Mouse (Mus musculus) right cerebral cortex, postnatal 4 days (tissue): ENCODE data around the gene Pax2.

Experiments
- DNase-seq: peaks from one replicate; pipeline ENCODE4 v3.0.0-alpha.2; 2022

Pax2 gene

DNA sequence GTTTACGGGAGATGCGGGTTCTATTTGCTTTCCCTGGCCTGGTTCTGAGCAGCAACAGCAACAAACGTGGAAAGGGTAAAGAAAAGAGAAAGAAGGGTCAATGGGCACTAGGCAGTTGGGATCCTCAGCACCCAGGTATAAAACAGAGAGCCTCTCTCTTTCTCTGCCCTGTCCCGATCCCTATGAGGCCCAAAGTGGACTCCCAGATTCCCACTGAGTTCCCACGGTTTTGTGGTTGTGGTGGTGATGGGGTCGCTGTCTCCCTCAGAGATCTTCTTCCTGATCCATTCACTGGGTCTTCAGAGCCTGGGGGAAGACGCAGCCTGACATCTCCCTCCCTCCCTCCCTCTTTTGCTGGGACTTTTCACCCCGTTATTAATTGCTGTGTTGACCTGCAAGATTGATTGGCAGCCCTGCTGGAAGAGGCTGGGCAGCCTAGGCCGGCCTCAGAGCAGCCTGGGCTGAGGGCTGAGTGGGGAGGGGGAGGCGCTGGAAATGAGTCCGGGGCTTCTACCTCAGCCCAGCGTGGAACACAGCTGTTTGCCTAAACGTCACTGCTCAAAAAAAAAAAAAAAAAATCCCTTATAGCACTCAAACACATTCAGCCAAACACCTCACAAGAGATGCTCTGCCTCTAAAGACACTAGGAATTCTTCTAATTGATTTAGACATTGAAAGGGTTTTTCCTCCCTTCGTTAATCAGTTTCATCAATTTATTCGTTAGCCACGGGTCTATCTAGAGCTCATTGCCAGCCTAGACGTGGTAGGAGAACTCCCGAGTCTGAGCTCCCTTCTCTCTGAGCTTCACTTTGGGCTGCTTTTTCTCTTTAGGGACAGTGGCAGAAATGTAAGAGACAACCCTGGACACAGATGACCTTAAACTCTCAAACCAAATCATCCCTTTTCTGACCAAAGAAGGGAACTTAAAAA, 6.5 kb upstream of the Pax2 start:
- no peak for DNase-seq

DNA sequence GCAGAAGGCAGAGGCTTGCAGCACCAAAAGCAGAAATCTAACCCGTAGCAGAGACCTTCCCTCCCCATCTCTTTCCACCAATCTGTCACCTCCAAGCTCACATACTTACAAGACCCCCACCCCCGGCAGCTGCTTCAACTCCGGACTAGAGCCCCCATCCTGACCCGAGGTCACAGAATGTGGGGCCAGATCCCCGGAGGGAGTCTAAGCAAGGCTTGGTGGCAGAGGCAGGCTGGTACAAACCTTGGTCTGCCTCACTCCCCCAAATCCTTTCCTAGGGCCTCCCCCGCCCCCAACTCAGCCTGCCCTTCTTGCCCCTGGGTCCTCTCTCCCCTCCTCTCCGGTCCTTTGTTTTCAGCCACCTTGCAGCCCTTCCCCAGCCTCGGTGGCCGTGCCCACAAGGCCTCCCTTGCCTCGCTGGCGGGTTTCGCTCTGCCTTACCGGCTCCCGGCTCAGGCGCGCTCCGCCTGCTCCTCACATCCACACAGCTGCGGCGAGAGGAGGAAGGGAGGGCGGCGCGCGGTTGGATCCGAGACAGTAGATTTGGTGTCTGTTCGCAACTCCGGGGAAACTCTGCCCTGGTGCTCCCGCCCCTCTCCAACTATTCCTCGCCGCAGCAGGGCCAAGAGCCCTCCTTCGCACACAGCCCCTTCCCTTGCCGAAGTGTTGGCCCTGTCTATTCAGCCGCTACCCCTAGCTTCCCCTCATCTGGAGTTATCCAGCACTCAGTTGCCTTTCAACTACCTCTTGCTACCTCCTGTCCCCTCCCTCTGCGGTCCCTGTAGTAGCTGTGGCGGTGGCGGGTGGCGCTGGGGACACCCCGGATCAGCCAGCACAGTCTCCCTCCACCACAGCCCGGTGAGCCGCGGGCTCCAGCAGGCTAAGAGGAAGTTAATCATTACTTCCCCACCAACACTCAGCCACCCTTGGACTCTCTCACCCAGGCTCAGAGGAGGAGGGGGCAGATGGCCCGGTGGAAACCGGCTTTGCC, 5.5 kb upstream of the Pax2 start:
- no peak for DNase-seq

DNA sequence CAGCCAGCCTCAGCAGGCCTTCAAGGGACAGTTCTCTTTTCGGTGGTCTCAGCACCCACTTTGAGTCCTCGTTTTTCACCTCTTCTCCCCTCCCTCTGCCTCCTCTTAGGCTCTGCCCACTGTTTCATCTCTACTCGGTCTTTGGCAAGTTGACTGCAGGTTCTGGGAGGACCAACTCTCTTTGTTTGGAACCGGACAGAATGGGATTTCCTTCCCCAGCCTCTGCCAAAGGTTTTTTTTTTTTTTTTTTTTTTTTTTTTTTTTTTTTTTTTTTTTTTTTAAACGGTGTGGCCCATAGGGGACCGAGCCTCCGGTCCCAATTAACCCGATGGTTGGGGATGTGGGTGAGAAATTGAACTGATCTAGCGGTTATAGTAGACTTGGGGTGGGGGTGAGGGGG, 4.8 kb upstream of the Pax2 start:
- no peak for DNase-seq

DNA sequence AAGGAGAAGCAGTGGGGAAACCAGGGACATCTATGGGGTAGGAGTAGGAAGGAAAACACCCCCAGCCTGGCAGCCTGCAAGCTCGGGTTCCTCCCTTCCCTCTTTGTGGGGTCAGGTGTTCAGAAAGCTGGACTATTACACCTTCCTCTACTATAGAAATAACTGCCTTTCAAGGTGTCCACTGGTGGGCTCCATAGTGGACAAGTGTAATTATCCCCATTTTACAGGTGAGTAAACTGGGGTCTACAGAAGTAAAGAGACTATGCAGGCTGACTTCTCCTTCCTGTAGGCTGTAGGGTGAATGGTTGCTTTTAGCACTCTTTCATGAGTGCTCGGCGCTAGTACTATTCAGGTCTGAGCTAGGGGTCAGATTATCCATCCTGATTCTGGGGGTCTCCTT, 4.3 kb upstream of the Pax2 start:
- no peak for DNase-seq

DNA sequence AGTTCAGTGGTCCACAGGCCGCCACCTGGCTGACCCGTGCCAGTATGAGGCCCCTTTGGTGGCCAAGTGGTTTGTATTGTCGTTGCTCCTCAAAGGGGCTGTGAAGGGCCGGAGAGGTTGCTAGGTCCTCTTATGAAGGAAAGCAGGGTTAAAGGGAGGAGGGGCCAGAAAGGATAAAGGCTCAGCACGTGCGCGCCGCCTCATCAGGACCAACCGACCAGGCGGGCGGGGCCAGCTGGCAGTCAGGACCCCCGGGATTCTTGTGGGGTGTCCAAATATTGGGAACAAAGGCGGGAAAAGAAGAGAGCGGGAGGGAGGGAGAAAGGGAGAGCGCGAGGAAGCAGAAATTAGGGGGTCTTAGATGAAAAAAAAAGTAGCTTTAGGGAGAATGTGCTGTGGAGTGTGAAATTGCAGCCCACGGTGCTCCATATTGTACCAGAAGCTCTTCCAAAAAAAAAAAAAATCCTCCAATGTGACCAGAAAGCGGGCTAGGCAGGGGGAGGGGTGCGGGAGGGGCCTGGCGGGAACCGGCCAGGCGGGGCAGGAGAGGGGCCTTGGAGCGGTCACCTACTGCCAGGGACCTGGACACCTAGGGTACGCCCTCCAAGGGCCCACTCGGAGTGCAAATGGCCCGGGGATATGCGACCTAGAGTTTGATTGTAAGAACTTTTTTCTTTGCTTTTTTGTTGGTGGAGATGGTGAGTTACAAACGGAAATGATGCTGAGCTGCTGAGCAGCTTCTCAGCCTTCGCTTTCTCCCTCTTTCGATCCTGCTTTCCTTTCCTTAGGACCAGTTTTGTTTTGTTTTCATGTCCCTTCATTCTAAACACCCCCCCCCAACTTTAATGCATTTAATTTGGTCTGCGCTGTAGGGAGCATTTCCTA, 3.5 kb upstream of the Pax2 start:
- no peak for DNase-seq

DNA sequence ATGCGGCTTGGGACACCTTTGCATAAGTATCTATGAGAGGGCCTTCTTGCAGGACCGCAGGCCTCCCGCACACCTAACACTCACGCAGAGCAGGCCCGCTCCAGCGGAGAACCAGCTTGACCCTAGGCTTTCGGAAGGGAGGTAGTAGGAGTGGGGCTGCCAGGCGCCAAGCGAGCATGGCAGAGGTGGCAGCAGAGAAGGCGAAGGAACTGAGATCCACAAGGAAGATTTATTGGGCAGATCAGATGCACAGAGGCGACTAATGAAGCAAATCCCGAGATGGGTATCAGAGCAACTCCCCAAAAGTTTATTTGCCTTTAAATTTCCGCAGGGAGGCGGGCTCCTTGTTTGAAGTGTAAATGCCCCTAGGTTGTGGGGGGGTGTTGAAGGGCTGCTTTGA, 2.5 kb upstream of the Pax2 start:
- no peak for DNase-seq

DNA sequence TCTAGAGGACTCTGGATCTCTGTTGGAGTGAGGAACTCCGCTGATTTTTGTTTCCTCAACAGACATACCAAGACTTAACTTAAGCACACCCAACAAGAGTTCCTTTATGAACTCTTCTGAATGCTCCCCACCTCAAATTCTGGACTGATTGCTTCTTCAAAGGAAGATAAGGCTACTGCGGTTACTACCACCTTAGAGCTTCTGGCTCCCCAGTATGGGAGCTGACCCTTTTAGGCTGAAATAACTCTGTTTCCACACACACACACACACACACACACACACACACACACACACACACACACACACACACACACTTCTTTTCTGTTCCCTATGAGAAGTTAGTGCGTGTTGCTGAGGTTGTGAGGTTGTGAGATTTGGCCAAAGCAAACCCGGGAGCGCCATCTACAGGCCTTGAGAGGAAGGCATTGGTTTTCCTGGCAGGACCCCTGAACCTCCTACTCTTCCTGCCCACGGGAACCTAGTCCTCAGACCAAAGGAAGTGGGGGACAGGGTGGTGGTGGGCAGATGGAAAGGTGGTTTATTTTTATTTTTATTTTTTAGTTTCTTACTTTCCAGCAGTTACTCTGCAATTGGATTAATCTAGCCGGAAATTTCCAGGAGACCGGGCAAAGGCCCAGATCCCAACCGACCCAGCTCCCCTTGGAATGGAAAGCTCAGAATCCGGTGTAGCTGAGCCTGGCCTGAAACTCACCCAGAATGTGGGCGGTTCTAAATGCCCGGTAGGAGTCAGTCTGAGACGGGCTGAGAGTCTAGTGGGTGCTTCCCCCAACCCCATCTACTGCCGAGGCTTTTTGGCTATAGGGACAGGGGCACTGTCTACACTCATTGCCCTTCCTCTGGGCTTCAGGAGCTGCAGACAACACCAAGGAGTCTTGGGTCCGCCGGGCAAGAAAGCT, 1.1 kb upstream of the Pax2 start:
- peak; percentile 59 for DNase-seq

DNA sequence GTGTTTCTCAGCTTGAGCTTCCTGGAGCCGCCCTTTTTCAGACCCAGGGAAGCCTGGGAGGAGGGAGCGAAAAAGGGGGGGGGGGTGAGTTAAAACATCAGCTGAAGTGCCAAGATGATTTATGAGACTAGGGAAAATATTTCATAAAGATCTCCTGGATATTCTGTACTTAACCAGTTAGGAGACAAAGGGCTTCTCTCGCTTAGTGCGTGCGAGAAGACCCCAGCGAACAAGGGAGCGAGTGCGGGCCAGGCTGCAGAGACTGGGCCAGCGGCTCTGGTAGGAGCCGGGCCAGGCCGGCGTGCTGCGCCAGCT, 510 bp upstream of the Pax2 start:
- DNase-seq: no peak

DNA sequence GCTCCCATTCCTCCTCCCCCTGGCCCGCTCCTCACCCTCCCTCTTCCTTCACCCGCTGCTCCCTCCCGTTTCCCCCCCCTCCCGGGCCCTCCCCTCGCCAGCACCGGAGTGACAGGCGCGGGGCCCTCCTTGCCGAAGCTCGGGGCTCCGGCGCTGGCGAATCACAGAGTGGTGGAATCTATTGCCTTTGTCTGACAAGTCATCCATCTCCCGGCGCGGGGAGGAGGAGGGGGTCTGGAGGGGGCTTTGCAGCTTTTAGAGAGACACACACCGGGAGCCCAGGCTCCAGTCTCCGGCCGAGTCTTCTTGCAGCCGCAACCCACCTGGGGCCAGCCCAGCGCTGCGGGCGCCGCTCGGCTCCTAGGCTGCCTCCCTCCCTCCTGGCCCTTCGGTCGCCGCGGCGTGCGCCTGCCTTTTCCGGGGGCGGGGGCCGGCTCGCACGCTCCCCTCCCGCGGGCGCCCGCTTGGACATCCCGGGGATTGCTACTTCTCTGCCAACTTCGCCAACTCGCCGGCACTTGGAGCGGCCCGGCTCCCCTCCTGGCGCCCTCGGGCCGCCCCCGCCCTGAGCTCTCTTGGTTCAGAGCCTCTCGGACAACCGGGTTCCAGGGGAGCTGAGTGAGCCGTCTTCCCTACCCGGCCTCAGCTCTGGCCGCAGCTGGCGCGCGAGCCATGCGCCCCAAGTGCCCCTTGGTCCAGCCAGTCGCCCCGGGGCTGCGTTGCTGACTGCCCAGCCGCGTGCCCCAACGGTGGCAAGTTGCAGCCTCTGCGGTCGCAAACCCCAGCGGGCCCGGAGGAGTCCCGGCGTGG, 781 bp downstream of the Pax2 start:
- no peak for DNase-seq

DNA sequence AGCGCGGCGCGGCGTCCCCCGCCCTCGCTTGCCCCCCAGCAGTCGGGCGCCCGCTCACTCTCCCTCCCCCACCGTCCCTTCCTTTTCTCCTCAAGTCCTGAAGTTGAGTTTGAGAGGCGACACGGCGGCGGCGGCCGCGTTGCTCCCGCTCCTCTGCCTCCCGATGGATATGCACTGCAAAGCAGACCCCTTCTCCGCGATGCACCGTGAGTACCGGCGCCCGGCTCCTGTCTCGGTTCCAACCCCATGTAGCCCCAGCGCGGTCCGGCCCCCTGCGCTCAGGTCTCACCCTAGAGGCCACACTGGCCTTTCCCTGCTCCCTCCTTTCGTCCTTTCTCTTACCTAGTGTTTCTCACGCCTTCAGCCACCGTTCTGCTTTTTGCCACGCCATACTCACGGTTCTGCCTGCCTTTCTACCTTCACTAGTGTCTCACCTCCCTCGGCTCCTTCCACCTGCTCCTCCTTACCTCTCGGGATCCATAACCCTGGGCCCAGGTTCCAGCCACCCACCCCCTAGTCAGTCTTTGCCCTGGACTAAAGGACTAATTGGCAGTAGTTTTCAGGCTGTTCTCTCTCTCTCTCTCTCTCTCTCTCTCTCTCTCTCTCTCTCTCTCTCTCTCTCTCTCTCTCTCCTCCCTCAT, 1.5 kb downstream of the Pax2 start:
- no peak for DNase-seq

DNA sequence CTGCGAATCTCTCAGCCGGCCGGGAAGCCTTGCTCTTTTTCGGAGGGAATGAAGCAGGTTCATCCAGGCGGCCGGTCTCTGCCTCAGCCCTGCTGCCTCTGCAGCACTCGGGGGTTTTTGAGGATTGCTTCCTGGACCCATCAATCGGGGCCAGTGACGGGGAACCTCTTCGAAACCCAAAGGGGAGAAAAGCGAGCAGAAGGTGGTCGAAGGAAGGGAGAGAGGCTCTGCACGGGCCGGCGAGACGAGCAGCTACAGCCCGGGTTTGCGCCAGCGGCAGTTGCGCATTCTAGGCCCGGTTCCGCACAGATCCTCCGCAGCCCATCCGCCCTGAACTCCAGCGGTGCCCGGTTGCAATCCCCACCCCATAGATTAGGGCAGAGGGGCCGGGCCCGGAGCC, 3.0 kb downstream of the Pax2 start:
- no peak for DNase-seq

DNA sequence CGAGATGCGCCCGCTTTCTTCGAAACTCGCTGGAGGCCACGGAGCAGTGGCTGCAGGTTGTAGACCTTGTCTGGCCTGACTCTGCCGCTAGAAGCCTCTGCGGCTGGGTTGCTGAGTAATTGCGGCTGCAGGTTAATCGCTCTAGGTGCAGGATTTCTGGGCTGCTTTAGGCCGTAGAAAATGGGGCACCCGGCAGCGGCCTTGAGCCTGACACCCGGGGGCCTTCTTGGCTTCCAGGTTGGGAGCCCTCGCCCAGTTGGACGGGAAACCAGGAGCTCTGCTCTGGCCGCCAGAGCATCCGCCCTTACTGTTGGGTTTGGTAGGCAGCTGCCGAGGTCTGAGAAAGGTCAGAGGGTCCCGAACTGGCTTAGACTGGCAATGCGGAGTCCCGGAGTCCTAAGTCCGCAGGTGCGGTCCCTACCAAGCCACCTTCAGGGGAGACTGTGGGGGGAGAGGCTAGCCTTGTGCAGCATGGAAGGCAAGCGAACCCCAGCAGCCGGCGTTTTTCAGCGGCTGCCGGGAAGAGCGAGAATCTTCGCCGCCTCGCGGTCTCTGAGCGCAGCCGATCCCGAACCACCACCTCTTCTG, 3.8 kb downstream of the Pax2 start:
- DNase-seq: no peak

DNA sequence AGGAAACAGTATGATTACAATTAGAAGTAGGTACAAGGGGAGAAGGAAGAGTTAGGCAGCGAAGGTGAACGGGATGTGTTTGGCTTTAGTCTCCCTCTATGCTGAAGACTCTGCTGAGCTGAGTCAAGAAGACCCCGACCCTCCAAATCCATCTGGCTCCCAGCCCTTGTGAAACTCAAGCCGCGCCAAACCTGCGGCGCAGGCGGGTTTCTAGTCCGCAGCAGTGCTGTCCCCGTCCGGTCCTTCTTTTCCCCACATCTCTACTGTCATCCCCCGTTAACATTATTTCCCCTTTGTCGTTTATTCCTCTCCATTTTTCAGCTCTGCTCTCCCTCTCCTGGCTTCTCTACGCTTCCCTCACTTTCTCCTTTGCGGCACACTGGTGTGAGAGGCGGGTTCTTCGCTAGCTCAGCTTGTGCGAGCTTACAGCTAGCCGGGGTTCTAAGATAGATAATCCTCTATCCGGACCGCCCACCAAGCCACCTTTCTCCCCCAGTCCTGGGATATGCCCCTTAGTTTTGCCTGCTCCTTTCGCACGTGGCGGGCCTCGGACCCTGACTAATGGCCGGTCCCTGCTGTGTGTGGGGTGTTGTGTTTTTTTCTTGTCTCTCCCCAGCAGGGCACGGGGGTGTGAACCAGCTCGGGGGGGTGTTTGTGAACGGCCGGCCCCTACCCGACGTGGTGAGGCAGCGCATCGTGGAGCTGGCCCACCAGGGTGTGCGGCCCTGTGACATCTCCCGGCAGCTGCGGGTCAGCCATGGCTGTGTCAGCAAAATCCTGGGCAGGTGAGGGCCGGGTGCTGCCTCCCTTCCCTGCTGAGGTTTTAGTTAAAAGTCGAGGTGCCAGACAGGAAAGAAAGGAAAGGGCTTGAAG, 4.7 kb downstream of the Pax2 start:
- DNase-seq: no peak

DNA sequence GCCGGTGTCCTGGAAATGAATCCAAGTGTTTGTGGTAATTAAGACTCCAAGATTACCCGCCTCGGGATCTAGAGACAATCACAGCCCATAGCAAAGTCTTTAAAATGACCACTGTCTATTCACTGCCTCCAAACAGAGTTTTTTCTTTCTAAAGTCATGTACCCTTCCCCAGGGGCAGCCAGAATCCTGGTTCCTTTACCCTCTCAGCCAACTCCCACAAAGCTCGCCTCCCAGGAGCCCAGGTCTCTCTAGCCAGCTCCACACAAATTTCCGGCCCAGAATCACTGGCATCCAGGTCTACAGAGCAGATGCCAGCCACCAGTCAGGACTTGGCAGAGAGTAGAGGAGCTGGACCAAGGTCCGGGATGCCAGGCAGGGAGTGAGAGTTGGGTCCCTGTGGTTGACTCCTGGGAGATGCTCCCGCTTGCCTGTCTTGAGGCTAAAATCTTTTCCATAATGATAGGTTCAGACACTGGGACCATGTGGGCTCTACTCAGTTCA, 6.3 kb downstream of the Pax2 start:
- DNase-seq: no peak

DNA sequence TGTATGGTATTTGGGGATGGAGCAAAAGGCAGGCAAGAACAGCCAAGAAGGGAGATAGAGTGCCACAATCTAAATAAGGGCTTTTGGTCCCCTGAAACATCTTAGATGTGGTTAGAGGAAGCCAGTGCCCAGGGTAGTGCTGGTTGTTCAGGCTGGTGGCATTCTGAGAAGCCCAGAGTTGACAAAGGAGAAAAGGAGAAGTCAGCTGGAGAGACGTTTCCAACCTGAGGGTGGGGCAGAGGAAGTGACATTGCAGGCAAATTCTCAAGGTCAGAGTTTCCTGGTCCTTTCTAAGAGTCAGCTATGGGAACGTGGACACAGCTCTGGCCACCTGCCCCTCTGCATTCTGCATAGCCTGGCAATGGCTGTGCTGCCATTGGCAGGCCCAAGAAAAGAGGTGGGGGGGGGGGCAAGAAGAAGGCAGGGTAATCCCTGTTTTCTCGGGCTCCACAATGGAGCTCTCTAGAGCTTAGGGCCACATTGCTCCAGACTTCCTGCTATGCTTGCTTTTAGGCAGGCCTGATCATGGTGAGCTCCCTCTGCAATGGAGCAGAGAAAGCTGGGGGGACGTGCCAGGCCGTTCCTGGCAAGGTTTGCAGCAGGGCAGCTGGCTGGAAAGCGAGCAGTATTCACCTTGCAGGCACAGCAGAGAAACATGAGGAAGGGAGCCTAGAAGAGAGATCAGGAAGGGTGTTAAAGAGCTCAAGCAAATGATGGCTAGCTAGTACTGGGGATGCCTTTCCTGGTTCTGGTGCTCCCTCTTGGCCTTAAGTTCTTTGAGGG, 14.6 kb downstream of the Pax2 start:
- DNase-seq: no peak

DNA sequence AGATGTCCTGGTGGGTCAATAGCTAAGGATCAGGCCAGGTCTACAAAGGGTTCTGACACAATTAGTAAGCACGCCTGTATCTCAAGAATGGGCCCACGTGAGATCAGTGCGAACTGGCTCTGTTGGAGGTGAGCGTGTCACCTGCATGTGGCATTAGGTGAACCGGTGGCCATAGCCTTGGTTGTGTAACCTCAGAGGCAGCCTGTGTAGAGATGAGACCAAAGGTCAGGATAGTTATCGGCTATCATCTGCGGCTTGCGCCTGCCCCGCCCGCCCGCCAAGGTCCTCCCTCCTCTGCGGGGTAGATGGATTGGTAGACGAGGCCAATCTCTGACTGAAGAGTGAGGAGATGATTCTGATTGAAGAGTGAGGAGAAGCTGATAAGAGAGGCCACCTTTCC, 15.7 kb downstream of the Pax2 start:
- no peak for DNase-seq

DNA sequence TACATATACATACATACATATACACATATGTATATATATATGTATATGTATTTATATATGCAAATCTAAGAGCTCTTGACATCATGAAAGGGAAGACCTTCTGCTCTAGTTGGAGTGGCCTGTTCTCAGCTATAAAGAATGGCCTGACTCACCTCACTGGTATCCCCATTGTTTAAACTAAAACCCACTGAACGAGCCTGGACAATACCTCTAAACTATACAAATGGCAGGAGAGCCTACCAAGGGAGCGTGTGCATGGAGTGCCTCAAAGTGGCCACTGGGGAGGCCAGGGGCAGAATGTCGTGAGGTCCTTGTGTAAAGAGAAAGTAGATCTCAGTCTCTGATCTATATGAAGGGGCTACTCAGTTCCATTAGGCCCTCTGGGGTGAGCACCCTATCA, 26.1 kb downstream of the Pax2 start:
- DNase-seq: no peak

DNA sequence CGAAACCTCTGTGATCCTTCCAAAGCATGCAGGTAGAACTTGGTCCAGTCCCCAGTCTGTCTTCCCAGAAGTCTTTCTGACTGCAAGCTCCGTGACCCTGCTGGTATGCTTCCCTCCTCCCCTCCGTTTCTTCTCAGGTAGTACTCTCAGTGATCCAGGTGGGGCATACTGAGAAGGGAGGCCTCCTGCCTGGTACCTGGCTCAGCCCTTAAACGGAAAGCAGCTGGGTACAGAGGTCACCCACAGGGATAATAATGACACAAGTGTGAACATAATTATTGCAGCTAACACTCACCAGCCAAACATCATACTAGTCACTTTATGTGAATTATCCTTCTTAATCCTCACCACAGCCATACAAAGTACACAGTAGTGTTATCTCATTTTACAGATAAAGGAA, 28.5 kb downstream of the Pax2 start:
- DNase-seq: no peak
